Mouse (Mus musculus) left cerebral cortex, postnatal 14 days (tissue): ENCODE data around the gene Acrbp. TPM values are rescaled to one million over a fixed set of nuclear protein-coding genes. Genes with fewer than 3 reads are reported as not detected.
"Not testable (repeated sequence)": the region's sequence is repeated elsewhere in the genome, so short reads cannot be mapped to it uniquely, and the experiment has no call there.

Source experiments
- DNase-seq, 2 experiments: peaks; one replicate each; pipeline ENCODE4 v3.0.0; 2021 to 2022; ENCODE audit warnings: low spot score in 2 of 2, mixed read lengths in 1 of 2
- intact Hi-C: fragments of 180-260 bp; cut with DNase I; formaldehyde crosslinking; loops from one replicate; pipeline ENCODE4 v1.15.1; 2025
- long read RNA-seq, 2 experiments: library from polyadenylated mRNA; stranded (forward); transcript quantifications; one replicate each; pipeline ENCODE4 v2.0.0; 2021
- total RNA-seq, 2 experiments: library from RNA; stranded (reverse); gene quantifications; 2 replicates each; pipeline ENCODE4 v1.2.3; 2021

The Acrbp gene
- total RNA-seq, result 1 to 10 TPM; 5.7 to 9.0 TPM
- long read RNA-seq, experiment 1, partial matches to known transcripts, result 0 of 1 reads
- long read RNA-seq, experiment 1, other reads (novel, unspliced or antisense), result 1 of 1 reads
- long read RNA-seq, experiment 2, result 0 reads

- intact Hi-C loops, result no loop called here
- DNase-seq, result no peak
These were observed at the start of gene Acrbp for GRCm38 (mm10) chr6:125049678-125050077. Acrbp (plus strand) TSS chr6:125049689.

GRCm38 (mm10) chr6:125003706-125004105 is 45.8 kb upstream of the Acrbp start:
- DNase-seq, result no peak
- intact Hi-C loops, result no loop called here

- intact Hi-C loops, result loop anchor here (5.0 kb wide), 1 partner anchor 73 kb away; the partner anchor contains the start of gene Mlf2
These were observed 44.4 kb upstream of the Acrbp start for GRCm38 (mm10) chr6:125005086-125005485.

GRCm38 (mm10) chr6:125008060-125008459 is 41.4 kb upstream of the Acrbp start:
- no peak for DNase-seq
- intact Hi-C loops, result loop anchor here (5.0 kb wide), 1 partner anchor 76 kb away; the partner anchor contains the start of gene Mlf2

More at GRCm38 (mm10) chr6:125005086-125005485, 44.4 kb upstream of the Acrbp start:
- DNase-seq, result peak; percentile 59 to 80

GRCm38 (mm10) chr6:125008586-125009128 is 40.8 kb upstream of the Acrbp start:
- peak; percentile 98 to 99 for DNase-seq
- intact Hi-C loops, result loop anchor here (1.0 to 5.0 kb wide), 2 partner anchors 31 to 76 kb away; partner anchors contain the start of genes Ing4 and Mlf2

- no peak for DNase-seq
- intact Hi-C loops, result loop anchor here (1.0 to 5.0 kb wide), 2 partner anchors 30 to 77 kb away; partner anchors contain the start of genes Ing4 and Mlf2
These were observed 40.5 kb upstream of the Acrbp start, which contains the start of gene Zfp384 for GRCm38 (mm10) chr6:125009129-125009180. Zfp384 (plus strand) TSS chr6:125009145.

DNA sequence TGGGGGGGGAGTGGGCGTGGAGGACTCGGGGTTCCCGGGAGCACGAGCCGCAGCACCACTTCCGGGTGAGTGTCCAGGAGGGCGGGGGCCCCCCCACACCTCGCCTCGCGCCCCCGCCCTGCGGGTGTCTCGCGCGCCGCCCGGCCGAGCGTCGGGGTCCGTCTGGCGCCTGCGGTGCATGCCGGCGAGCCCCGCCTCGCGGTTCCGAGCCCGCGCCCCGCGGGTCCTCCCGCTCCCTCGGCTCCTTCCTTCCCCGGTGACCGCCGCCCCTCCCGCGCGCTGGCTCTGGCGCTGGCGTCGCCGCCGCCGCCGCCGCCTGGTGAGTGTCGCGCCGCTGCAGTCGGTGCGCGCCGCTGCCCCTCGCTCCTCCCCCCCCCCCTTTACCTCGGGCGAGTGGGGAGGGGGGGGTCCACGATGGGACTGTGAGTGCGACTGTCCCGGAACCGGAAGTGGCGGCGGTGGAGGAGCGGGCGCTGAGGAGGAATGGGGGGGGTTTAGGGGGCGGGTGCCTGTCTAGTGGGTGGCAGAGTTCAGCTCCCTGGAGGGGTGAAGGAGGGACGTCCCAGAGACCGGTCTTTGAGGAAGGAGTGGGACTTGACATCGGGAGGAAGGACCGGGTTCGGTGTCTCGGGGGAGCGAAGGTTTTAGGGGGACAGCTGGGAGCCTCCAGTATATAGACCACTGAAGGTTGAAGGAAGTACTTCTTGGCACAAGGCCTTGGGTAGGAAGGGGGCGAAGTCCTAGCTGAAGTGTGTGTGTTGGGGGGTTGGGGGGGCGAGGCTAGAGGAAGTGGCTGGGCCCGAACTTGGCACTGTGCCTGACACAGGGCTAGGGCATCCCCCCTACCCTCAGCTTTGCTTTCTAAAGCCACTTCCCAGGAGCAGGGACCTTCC is 40.1 kb upstream of the Acrbp start:
- intact Hi-C loops, result loop anchor here (1.0 to 5.0 kb wide), 2 partner anchors 30 to 77 kb away; partner anchors contain the start of genes Ing4 and Mlf2
- peak; percentile 68 to 76 for DNase-seq

DNA sequence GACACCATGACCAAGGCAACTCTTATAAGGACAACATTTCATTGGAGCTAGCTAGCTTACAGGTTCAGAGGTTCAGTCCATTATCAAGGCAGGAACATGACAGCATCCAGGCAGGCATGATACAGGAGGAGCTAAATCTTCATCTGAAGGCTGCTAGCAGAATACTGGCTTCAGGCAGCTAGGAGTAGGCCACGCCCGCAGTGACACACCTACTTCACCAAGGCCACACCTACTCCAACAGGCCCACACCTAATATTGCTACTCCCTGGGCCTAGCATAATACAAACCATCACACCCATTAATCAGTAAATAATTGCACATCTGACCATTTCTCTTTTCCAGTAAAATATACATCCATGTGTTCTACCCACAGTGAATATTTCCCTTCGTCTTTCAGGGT is 31.8 kb upstream of the Acrbp start:
- intact Hi-C loops, result no loop called here
- no peak for DNase-seq

GRCm38 (mm10) chr6:125030532-125030931 is 19.0 kb upstream of the Acrbp start:
- intact Hi-C loops, result not testable (repeated sequence)
- peak; percentile 29 to 30 for DNase-seq

DNA sequence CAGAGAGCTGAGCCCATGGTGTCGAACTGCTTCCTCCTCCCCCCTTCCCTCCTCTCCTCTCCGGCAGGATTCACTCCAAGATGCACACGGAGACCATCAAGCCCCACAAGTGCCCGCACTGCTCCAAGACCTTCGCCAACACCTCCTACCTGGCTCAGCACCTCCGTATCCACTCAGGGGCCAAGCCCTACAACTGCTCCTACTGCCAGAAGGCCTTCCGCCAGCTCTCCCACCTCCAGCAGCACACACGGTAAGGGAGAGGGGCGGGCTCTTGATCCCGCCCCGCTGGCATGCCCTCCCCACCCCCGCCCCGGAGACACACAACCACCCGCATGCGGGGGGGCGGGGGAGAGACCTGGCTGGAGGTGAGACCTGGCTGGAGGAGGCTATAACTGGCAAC is 17.9 kb upstream of the Acrbp start:
- intact Hi-C loops, result no loop called here
- no peak for DNase-seq

- no peak for DNase-seq
- intact Hi-C loops, result loop anchor here (1.0 kb wide), 1 partner anchor 29 kb away; the partner anchor contains the start of gene Zfp384
These were observed 10.8 kb upstream of the Acrbp start for GRCm38 (mm10) chr6:125038666-125039065.

- no peak for DNase-seq
- intact Hi-C loops, result loop anchor here (1.0 kb wide), 1 partner anchor 30 kb away; the partner anchor contains the start of gene Zfp384
These were observed 10.4 kb upstream of the Acrbp start for GRCm38 (mm10) chr6:125039131-125039530.

DNA sequence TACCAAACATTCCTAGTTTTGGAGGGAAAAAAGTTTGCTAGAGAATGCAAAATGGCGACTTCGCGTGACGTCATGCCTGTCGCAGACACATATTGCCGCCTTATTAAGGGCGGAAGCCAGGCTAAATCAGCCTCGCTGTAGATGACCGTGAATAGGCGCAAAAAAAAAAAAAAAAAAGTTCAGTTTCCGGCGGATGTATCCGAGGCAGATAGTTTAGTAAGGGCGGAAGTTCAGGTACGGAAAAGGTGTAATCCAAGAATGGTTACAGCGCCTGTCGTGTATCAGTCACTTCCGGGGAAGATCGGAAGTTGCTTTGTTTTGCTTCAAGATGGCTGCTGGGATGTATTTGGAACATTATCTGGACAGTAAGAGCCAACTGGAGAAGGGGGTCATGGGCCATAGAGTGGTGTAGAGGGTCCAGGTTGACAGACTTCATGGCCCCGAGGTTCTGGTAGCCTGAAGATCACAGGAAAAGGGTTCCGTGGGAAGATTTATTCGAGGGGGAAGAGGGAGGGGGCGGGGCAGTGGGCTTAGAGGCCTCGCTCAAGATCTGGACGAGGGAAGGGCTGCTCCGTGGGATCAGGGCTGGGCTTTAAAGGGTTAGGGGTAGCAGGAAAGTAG is 9.8 kb upstream of the Acrbp start, which contains the start of gene Ing4:
Gene Ing4 (plus strand): TSS at position 228 of the 621 bp plus-strand sequence.
- peak; percentile 93 to 95 for DNase-seq
- intact Hi-C loops, result loop anchor here (1.0 kb wide), 1 partner anchor 30 kb away; the partner anchor contains the start of gene Zfp384

DNA sequence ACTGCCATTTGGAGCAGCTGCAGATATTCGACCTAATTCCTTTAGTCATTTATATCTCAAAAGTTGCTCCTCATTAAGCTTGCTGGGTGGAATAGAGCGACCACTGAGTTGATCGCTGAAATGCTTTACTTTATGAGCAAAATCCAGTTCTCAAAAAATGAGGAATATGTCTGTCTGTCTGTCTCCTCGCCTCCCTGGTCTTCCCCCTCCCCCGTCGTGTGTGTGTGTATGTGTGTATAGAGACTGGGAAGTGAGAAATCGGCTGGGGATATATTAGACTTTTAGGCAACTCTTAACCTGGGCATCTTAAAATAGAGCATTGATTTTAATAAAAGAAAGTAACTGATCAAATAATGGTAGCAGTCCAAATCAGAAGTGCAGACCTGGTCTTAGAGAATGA is 9.3 kb upstream of the Acrbp start:
- intact Hi-C loops, result no loop called here

DNA sequence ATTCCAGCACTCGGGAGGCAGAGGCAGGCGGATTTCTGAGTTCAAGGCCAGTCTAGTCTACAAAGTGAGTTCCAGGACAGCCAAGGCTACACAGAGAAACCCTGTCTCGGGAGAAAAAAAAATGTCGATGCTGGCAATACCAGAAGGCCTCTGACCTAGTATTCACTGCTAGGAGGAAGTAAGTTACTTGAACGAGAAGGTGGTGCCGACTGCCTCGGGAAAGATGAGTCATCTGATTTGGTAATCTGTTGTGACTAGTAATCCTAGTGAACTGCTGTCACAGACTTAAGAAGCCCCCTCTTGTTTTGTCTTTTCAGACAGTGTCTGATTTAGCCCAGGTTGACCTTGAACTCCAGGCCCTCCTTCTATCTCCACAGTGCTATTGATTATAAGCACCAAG is 8.4 kb upstream of the Acrbp start:
- intact Hi-C loops, result no loop called here
- no peak for DNase-seq

More for the DNA sequence above, 9.3 kb upstream of the Acrbp start:
- no peak for DNase-seq

GRCm38 (mm10) chr6:125042081-125042480 is 7.4 kb upstream of the Acrbp start:
- intact Hi-C loops, result no loop called here
- no peak for DNase-seq

DNA sequence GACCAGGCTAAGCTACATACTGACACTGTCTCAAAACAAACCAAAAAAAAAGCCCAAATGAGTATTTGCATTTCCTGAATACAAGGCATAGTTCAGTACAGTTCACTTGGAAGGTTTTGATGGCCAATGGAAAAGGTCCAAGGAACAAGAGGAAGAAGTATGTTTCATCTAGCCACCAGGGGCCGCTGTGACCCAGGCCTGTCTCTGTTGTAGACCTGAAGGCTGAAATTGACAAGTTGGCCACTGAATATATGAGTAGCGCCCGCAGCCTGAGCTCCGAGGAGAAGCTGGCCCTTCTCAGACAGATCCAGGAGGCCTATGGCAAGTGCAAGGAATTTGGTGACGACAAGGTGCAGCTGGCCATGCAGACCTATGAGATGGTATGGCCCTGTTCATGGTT is 2.8 kb upstream of the Acrbp start:
- intact Hi-C loops, result loop anchor here (1.0 kb wide), 1 partner anchor 37 kb away; no protein-coding TSS in a partner anchor

GRCm38 (mm10) chr6:125051237-125051636 is 1.7 kb downstream of the Acrbp start:
- DNase-seq, result no peak
- intact Hi-C loops, result no loop called here

More for the DNA sequence above, 2.8 kb upstream of the Acrbp start:
- DNase-seq, result peak; percentile 84 to 86

DNA sequence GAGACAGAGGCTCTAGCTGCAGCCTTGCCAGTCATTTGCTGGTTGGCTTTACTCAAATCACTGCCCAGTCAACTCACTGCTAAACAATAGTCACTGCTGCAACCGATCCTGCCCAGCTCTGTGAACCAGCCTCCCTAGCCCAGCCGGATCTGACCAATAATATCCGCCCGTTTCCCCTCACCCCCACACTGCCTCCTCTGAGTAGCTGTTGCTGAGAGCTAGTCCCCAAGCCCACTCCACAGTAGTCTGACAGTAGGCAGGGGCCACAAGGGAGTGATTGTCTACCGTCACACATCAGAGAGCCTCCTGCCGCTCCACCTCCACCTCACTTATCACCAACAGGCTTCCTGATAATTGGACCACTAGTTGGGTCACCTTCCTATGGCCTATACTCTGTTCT is 12.0 kb downstream of the Acrbp start:
- DNase-seq, result no peak
- intact Hi-C loops, result no loop called here

DNA sequence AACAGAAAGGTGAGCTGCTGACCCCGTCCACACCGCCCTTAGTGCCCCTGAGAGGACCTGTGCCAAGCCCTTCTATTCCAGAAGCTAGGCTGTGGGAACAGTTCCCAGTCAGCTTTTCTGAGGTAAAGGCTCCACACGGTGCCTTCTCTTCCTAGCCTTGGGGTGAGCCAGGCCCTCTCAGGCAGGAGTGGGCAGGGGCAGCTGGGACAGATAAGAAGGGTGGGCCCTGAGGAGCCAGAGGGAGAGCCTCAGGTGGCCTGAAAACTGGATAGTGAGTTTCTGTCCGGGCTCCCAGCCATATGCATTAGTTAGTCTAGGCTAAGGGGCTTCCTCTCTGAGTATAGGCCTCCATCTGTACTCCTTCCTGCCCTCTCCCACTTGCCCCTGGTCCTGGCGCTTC is 13.0 kb downstream of the Acrbp start:
- intact Hi-C loops, result no loop called here
- DNase-seq, result no peak
